Mouse (Mus musculus) kidney, adult 18-20 months (tissue): ENCODE results near the gene Vmn1r130.
"Not testable (repeated sequence)": the region's sequence is repeated elsewhere in the genome, so short reads cannot be mapped to it uniquely, and the experiment has no call there.

ENCODE experiments used
- DNase-seq: peaks from one replicate; pipeline ENCODE4 v3.0.0; 2021

Vmn1r130 gene

GRCm38 (mm10) chr7:21511480-21511879, at the start of gene Vmn1r130:
Vmn1r130 (plus strand) TSS chr7:21511780.
- DNase-seq, result not testable (repeated sequence)

- not testable (repeated sequence) for DNase-seq
Measured at GRCm38 (mm10) chr7:21545990-21546389, 34.4 kb downstream of the Vmn1r130 start, which contains the start of gene Vmn1r131. Vmn1r131 (minus strand) TSS chr7:21546090.
